In genomic region chr2:173138323-173139239, GRCm38 (mm10) we compare ENCODE assay signal across 19 mouse cellular contexts. TPM values are rescaled to one million over a fixed set of nuclear protein-coding genes. Genes with fewer than 3 reads are reported as not detected.
DNase-seq lines count a peak whose midpoint lies in the region; ATAC-seq and TF ChIP-seq lines count a peak whose summit lies in the region.
"Had no signal": no experiment of that assay in that cellular context is flagged by ENCODE, and none has a peak within 500 bp of the region (broad histone marks: within the 10 kb centered on the region; RNA-seq: fewer than 3 reads in every experiment).

No protein-coding gene starts in this region.

- no peak for TF ChIP-seq POLR2A in testis, adult 2 months (IDR thresholded peaks at IDR 0.05; ENCODE audit: control insufficient read depth, low read depth, low read length)

- H3K27me3 ChIP-seq in testis, adult 2 months (ENCODE audit: control insufficient read depth, insufficient read depth, low read length) = no peaks in the 10 kb centered on the region
- H3K27me3 ChIP-seq: limb, embryonic 13.5 days; lung, embryonic 15.5 days had no signal

- peak; percentile 9 to 13 for DNase-seq in frontal cortex, postnatal 36 days (ENCODE audit: low spot score in 2 of 2)
- DNase-seq in left cerebral cortex, adult 9 months (ENCODE audit: low spot score in 2 of 2) = peak; percentile 6 to 40
- no peak for DNase-seq in left cerebral cortex, adult 18-20 months (ENCODE audit: low spot score in 2 of 2)
- no peak for DNase-seq in testis, postnatal 10 days (ENCODE audit: low spot score)
- no peak for DNase-seq in gastrocnemius, postnatal 36 days
- DNase-seq: cerebellum, postnatal 25 days; gastrocnemius, postnatal 14 days; right cerebral cortex, postnatal 25 days had no signal

- intact Hi-C loops in gastrocnemius, postnatal 36 days (cut with DNase I) = no loop called here

- no peak overlapping the region for H3K4me3 ChIP-seq in testis, adult 2 months (ENCODE audit: control insufficient read depth, low read depth, low read length)
- H3K4me3 ChIP-seq: limb, embryonic 13.5 days; lung, embryonic 15.5 days had no signal

- H3K36me3 ChIP-seq in testis, adult 2 months (ENCODE audit: control insufficient read depth, insufficient read depth, low read length) = no peaks in the 10 kb centered on the region
- H3K36me3 ChIP-seq: limb, embryonic 13.5 days; lung, embryonic 15.5 days had no signal

- TF ChIP-seq CTCF in testis, adult 2 months (IDR thresholded peaks at IDR 0.05; ENCODE audit: control insufficient read depth, insufficient read depth, insufficient replicate concordance, low read depth, low read length) = no peak

- H3K4me1 ChIP-seq in testis, adult 2 months (ENCODE audit: control insufficient read depth, insufficient read depth, low read length) = no peaks in the 10 kb centered on the region
- H3K4me1 ChIP-seq: lung, embryonic 15.5 days had no signal

- H3K27ac ChIP-seq in testis, adult 2 months (ENCODE audit: control insufficient read depth, insufficient read depth, low read depth, low read length) = 0 out of 2 replicates have a peak overlapping the region, but pooled peaks have one; percentile 26
- H3K27ac ChIP-seq: limb, embryonic 13.5 days; lung, embryonic 15.5 days had no signal

- ATAC-seq in frontal cortex, adult (ENCODE audit: low TSS enrichment) = no peak
- no peak for ATAC-seq in granulocyte monocyte progenitor cell, adult 5-6 weeks (replicated peaks; ENCODE audit: poor library complexity, severe bottlenecking)
- ATAC-seq: activated CD4-positive, CD25-positive, alpha-beta regulatory T cell, adult 4 months; forebrain, embryonic 16.5 days; inflammation-experienced regulatory T-cells, adult 6 months had no signal

RNA-seq across cellular contexts. Expression of gene Pck1, which starts 14.3 kb away (rescaled TPM):
- not detected for total RNA-seq in left cerebral cortex, adult 18-20 months (2021)
- 0.23 and 0.31 TPM in 2 replicates for polyA plus RNA-seq in testis, adult 2 months (2012; rRNA removed)
- total RNA-seq in granulocyte monocyte progenitor cell, adult 5-6 weeks (2014; fragmentation: Nextera tagmentation) = not detected in 2 replicates
- total RNA-seq in granulocyte monocyte progenitor cell, adult 5-6 weeks (2017) = not detected in 2 replicates
- 1 to 10 TPM; 2.8 to 8.8 TPM for total RNA-seq in gastrocnemius, postnatal 36 days (2021)
- total RNA-seq: layer of hippocampus, postnatal 14 days; MEL had no signal
- polyA plus RNA-seq: activated CD4-positive, CD25-positive, alpha-beta regulatory T cell, adult 4 months; forebrain, embryonic 16.5 days; inflammation-experienced regulatory T-cells, adult 6 months; limb, embryonic 13.5 days had no signal

RNA-seq across cellular contexts. Expression of gene Ctcfl, which starts 19.3 kb away (rescaled TPM):
- total RNA-seq in left cerebral cortex, adult 18-20 months (2021) = not detected
- polyA plus RNA-seq in testis, adult 2 months (2012; rRNA removed) = 0.59 and 0.62 TPM in 2 replicates
- not detected in 2 replicates for total RNA-seq in granulocyte monocyte progenitor cell, adult 5-6 weeks (2014; fragmentation: Nextera tagmentation)
- total RNA-seq in granulocyte monocyte progenitor cell, adult 5-6 weeks (2017) = not detected in 2 replicates
- total RNA-seq in gastrocnemius, postnatal 36 days (2021) = under 1 TPM in 1 of 2 experiments, not detected in 1; 0.15 TPM
- total RNA-seq: gastrocnemius, postnatal 14 days; layer of hippocampus, postnatal 14 days; MEL had no signal
- polyA plus RNA-seq: forebrain, embryonic 16.5 days; inflammation-experienced regulatory T-cells, adult 6 months; urinary bladder, adult 2 months had no signal

Comparison
In these comparisons a context has a peak if more than half of its experiments do, and no peak if none do; other contexts are left out.
1. DNase-seq: peak in frontal cortex, postnatal 36 days (2 of 2) and left cerebral cortex, adult 9 months (2 of 2); none in left cerebral cortex, adult 18-20 months (0 of 2), testis, postnatal 10 days (single experiment) and gastrocnemius, postnatal 36 days (0 of 2).